Mouse (Mus musculus): ENCODE data around the gene Sag.

GRCm38 (mm10) chr1:87877552-87878283, 74.2 kb downstream of the Sag start:
- no peak for TF ChIP-seq CTCF (IDR thresholded peaks at IDR 0.05)
- TF ChIP-seq EP300 (IDR thresholded peaks at IDR 0.05): no peak

All from lung, postnatal 0 days (tissue).